Mouse (Mus musculus) midbrain, embryonic 12.5 days (tissue): ENCODE measurements around the gene Hrg. TPM values are rescaled to one million over a fixed set of nuclear protein-coding genes. Genes with fewer than 3 reads are reported as not detected.

Experiments used
- ATAC-seq: fragments of 200-750 bp; cut with Nextera tagmentation; 2 replicates; pipeline ENCODE4 v1.8.0; 2017; ENCODE audit warnings: low read depth, moderate TSS enrichment, moderate library complexity; ENCODE audit not compliant: low FRiP score
- H3K27ac ChIP-seq: fragments of 300-500 bp; sonication (generic); replicated peaks from 2 replicates; pipeline ENCODE4 v1.5.1; 2016; ENCODE audit warnings: mild to moderate bottlenecking
- H3K27me3 ChIP-seq: fragments of 300-500 bp; sonication (generic); 2 replicates; pipeline ENCODE4 v1.6.1; 2016; ENCODE audit warnings: mild to moderate bottlenecking
- H3K36me3 ChIP-seq: fragments of 300-500 bp; sonication (generic); 2 replicates; pipeline ENCODE4 v1.6.1; 2016
- H3K4me1 ChIP-seq: fragments of 300-500 bp; sonication (generic); 2 replicates; pipeline ENCODE4 v1.6.1; 2016
- H3K4me2 ChIP-seq: fragments of 300-500 bp; sonication (generic); replicated peaks from 2 replicates; pipeline ENCODE4 v1.6.1; 2016; ENCODE audit warnings: mild to moderate bottlenecking, moderate library complexity
- H3K4me3 ChIP-seq: fragments of 300-500 bp; sonication (generic); 2 replicates; pipeline ENCODE4 v1.5.1; 2016; ENCODE audit warnings: mild to moderate bottlenecking
- H3K9ac ChIP-seq: fragments of 300-500 bp; sonication (generic); replicated peaks from 2 replicates; pipeline ENCODE4 v1.6.1; 2016; ENCODE audit warnings: mild to moderate bottlenecking, moderate library complexity
- H3K9me3 ChIP-seq: fragments of 300-500 bp; sonication (generic); 2 replicates; pipeline ENCODE4 v1.6.1; 2016; ENCODE audit warnings: mild to moderate bottlenecking
- WGBS: fragments of 180-500 bp; shearing (Covaris S2); methylation state at CpG from one replicate; pipeline ENCODE4 v1.1.7; 2016; 5-methylcytosine and 5-hydroxymethylcytosine counted together
- polyA plus RNA-seq: library from polyadenylated mRNA; unstranded; fragments of >200 nt; fragmentation: Nextera tagmentation; extraction: Ambion mirVana; gene quantifications from 2 replicates; pipeline ENCODE4 v1.2.1, GENCODE M21; 2016

Gene Hrg
- polyA plus RNA-seq = 0.17 TPM in 1 of 2 replicates, not detected in the other

- H3K27me3 ChIP-seq = no peaks in the 10 kb centered on the region
- WGBS = 97% methylated on average over 6 of the region's 6 CpGs
- no peaks in the 10 kb centered on the region for H3K36me3 ChIP-seq
- H3K4me1 ChIP-seq = peaks cover 3% of the 10 kb centered on the region; the same call in 1 of the 2 replicates
- no peak within 1 kb of the TSS for H3K27ac ChIP-seq
- no peak within 1 kb of the TSS for H3K9ac ChIP-seq
- no peak within 1 kb of the TSS for H3K4me3 ChIP-seq
- H3K4me2 ChIP-seq = no peak within 1 kb of the TSS
- ATAC-seq = no peak
- H3K9me3 ChIP-seq = no peaks in the 10 kb centered on the region
These were observed at the start of gene Hrg for GRCm38 (mm10) chr16:22950840-22951395. Gene Hrg, plus strand, starts transcription at chr16:22951072.

- no peak for ATAC-seq
- 88% methylated on average over 3 of the region's 3 CpGs for WGBS
These were observed 49.5 kb upstream of the Hrg start for GRCm38 (mm10) chr16:22901326-22901725.

GRCm38 (mm10) chr16:22909290-22909689, 41.6 kb upstream of the Hrg start:
- H3K9me3 ChIP-seq = no peaks in the 10 kb centered on the region
- no peaks in the 10 kb centered on the region for H3K27me3 ChIP-seq
- no peaks in the 10 kb centered on the region for H3K4me1 ChIP-seq
- no peak overlapping the region for H3K4me3 ChIP-seq
- 91% methylated on average over 6 of the region's 6 CpGs for WGBS
- no peaks in the 10 kb centered on the region for H3K36me3 ChIP-seq
- H3K4me2 ChIP-seq = no peak overlapping the region
- no peak overlapping the region for H3K27ac ChIP-seq
- H3K9ac ChIP-seq = no peak overlapping the region
- ATAC-seq = no peak

More at GRCm38 (mm10) chr16:22901326-22901725, 49.5 kb upstream of the Hrg start:
- H3K4me2 ChIP-seq = no peak overlapping the region
- no peaks in the 10 kb centered on the region for H3K27me3 ChIP-seq
- H3K9ac ChIP-seq = no peak overlapping the region
- no peak overlapping the region for H3K27ac ChIP-seq
- no peak overlapping the region for H3K4me3 ChIP-seq
- H3K36me3 ChIP-seq = no peaks in the 10 kb centered on the region
- H3K9me3 ChIP-seq = no peaks in the 10 kb centered on the region
- no peaks in the 10 kb centered on the region for H3K4me1 ChIP-seq

- no peaks in the 10 kb centered on the region for H3K9me3 ChIP-seq
- H3K27me3 ChIP-seq = no peaks in the 10 kb centered on the region
- H3K4me2 ChIP-seq = no peak overlapping the region
- no peak overlapping the region for H3K9ac ChIP-seq
- ATAC-seq = no peak
- no peak overlapping the region for H3K27ac ChIP-seq
- H3K36me3 ChIP-seq = no peaks in the 10 kb centered on the region
- 80% methylated on average over 3 of the region's 3 CpGs for WGBS
- H3K4me3 ChIP-seq = no peak overlapping the region
- no peaks in the 10 kb centered on the region for H3K4me1 ChIP-seq
These were observed 38.9 kb upstream of the Hrg start for GRCm38 (mm10) chr16:22911986-22912385.

- Histone ChIP-seq H3K4me1 (no peaks in the 10 kb centered on the region), H3K36me3 (no peaks in the 10 kb centered on the region), H3K4me2 (no peak overlapping the region), H3K27me3 (no peaks in the 10 kb centered on the region), H3K9ac (no peak overlapping the region), H3K9me3 (no peaks in the 10 kb centered on the region), H3K4me3 (no peak overlapping the region), H3K27ac (no peak overlapping the region)
- 86% methylated on average over 6 of the region's 6 CpGs for WGBS
- ATAC-seq = no peak
These were observed 38.0 kb upstream of the Hrg start for GRCm38 (mm10) chr16:22912886-22913285.

GRCm38 (mm10) chr16:22914276-22914675, 36.6 kb upstream of the Hrg start:
- Histone ChIP-seq H3K4me3 (no peak overlapping the region), H3K27ac (no peak overlapping the region), H3K4me2 (no peak overlapping the region), H3K9me3 (no peaks in the 10 kb centered on the region), H3K27me3 (no peaks in the 10 kb centered on the region), H3K4me1 (no peaks in the 10 kb centered on the region), H3K9ac (no peak overlapping the region), H3K36me3 (no peaks in the 10 kb centered on the region)
- ATAC-seq = no peak

GRCm38 (mm10) chr16:22918034-22918433, 32.8 kb upstream of the Hrg start, which contains the start of gene Fetub:
Gene Fetub, plus strand, starts transcription at chr16:22918334.
- H3K4me1 ChIP-seq = no peaks in the 10 kb centered on the region
- H3K27ac ChIP-seq = no peak within 1 kb of the TSS
- no peak for ATAC-seq
- H3K4me2 ChIP-seq = no peak within 1 kb of the TSS
- H3K9me3 ChIP-seq = no peaks in the 10 kb centered on the region
- H3K9ac ChIP-seq = no peak within 1 kb of the TSS
- H3K4me3 ChIP-seq = no peak within 1 kb of the TSS
- WGBS = 93% methylated on average over 5 of the region's 5 CpGs
- H3K36me3 ChIP-seq = no peaks in the 10 kb centered on the region
- H3K27me3 ChIP-seq = no peaks in the 10 kb centered on the region

- Histone ChIP-seq H3K27me3 (no peaks in the 10 kb centered on the region), H3K27ac (no peak overlapping the region)
- 72% methylated on average over 15 of the region's 15 CpGs for WGBS
These were observed 32.1 kb upstream of the Hrg start for GRCm38 (mm10) chr16:22918664-22919312.

GRCm38 (mm10) chr16:22919971-22920854, 30.7 kb upstream of the Hrg start:
- ATAC-seq = no peak
- WGBS = 73% methylated on average over 18 of the region's 18 CpGs
- Histone ChIP-seq H3K9me3 (no peaks in the 10 kb centered on the region), H3K4me2 (no peak overlapping the region), H3K27me3 (no peaks in the 10 kb centered on the region), H3K27ac (no peak overlapping the region), H3K4me1 (no peaks in the 10 kb centered on the region), H3K4me3 (no peak overlapping the region), H3K9ac (no peak overlapping the region), H3K36me3 (no peaks in the 10 kb centered on the region)

More at GRCm38 (mm10) chr16:22918664-22919312, 32.1 kb upstream of the Hrg start:
- Histone ChIP-seq H3K9ac (no peak overlapping the region), H3K4me1 (no peaks in the 10 kb centered on the region), H3K9me3 (no peaks in the 10 kb centered on the region), H3K4me3 (no peak overlapping the region), H3K4me2 (no peak overlapping the region), H3K36me3 (no peaks in the 10 kb centered on the region)
- ATAC-seq = no peak

- WGBS = 97% methylated on average over 5 of the region's 5 CpGs
- Histone ChIP-seq H3K27me3 (no peaks in the 10 kb centered on the region), H3K4me1 (no peaks in the 10 kb centered on the region), H3K9me3 (no peaks in the 10 kb centered on the region), H3K4me2 (no peak overlapping the region), H3K27ac (no peak overlapping the region), H3K36me3 (no peaks in the 10 kb centered on the region), H3K9ac (no peak overlapping the region), H3K4me3 (no peak overlapping the region)
- ATAC-seq = no peak
These were observed 29.1 kb upstream of the Hrg start for GRCm38 (mm10) chr16:22921761-22922160.

- WGBS = 84% methylated on average over 4 of the region's 4 CpGs
- Histone ChIP-seq H3K9me3 (no peaks in the 10 kb centered on the region), H3K27me3 (no peaks in the 10 kb centered on the region), H3K9ac (no peak overlapping the region), H3K36me3 (no peaks in the 10 kb centered on the region), H3K4me1 (no peaks in the 10 kb centered on the region), H3K4me3 (no peak overlapping the region), H3K4me2 (no peak overlapping the region), H3K27ac (no peak overlapping the region)
- no peak for ATAC-seq
These were observed 28.4 kb upstream of the Hrg start for GRCm38 (mm10) chr16:22922433-22922832.

GRCm38 (mm10) chr16:22929575-22929974, 21.3 kb upstream of the Hrg start:
- Histone ChIP-seq H3K36me3 (no peaks in the 10 kb centered on the region), H3K9me3 (no peaks in the 10 kb centered on the region), H3K27ac (no peak overlapping the region), H3K27me3 (no peaks in the 10 kb centered on the region), H3K4me1 (no peaks in the 10 kb centered on the region), H3K9ac (no peak overlapping the region), H3K4me2 (no peak overlapping the region), H3K4me3 (no peak overlapping the region)
- 83% methylated on average over 6 of the region's 6 CpGs for WGBS
- ATAC-seq = no peak
